Mouse (Mus musculus): Measurements from ENCODE around the gene Tmem253.

Tmem253 gene

DNA sequence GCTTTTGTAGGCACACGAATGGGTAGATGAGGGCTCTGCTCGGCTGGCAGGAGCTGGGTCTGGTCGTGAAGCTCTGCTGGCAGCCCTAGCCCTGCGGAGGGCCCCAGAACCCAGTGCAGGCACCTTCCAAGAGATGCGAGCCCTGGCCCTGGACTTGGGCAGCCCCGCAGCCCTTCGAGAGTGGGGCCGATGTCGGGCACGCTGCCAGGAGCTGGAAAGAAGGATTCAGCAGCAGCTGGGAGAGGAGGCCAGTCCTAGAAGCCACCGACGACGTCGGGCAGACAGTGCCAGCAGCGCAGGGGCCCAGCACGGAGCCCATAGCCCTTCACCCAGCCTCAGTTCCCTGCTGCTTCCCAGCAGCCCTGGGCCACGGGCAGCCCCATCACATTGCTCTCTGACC, 18.6 kb upstream of the Tmem253 start:
- no peak for TF ChIP-seq GATA4 (IDR thresholded peaks at IDR 0.05; ENCODE audit: insufficient replicate concordance, low read length)

DNA sequence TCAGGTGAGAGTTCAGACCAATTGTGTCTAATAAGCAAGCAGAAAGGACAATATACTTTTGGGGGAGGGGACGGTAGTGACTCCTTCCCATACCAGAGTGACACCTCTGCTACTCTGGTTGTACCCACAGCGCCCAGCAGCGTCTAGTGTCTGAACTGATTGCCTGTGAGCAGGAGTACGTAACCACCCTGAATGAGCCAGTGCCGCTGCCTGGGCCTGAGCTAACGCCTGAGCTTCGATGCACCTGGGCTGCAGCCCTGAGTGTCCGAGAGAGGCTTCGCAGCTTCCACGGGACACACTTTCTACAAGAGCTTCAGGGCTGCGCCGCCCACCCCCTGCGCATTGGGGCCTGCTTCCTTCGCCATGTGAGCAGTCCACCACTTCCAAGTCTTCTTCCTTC, 18.0 kb upstream of the Tmem253 start:
- TF ChIP-seq GATA4 (IDR thresholded peaks at IDR 0.05; ENCODE audit: insufficient replicate concordance, low read length): no peak

DNA sequence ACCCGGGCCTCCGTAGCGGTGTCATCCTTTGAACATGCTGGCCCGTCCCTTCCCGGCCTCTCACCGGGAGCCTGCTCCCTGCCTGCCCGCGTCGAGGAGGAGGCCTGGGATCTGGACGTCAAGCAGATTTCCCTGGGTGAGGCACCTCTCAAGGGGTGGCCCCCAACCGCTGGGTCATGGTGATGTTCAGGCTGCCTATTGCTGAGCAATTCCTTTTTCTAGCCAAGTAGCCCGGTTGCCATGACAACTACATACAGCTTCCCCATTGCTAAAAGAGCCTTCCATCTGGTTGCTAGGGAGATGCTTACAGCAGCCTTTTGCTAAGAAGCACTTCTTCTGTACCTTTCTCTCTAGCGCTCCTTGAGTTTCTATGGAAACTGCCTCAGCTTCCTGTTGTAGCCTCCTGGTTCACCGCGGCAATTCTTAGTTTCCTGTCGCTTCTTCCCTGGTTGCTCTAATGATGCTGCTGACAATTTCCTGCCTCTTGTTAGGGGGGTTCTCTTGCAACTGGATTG, 11.4 kb upstream of the Tmem253 start:
- no peak for TF ChIP-seq GATA4 (IDR thresholded peaks at IDR 0.05; ENCODE audit: insufficient replicate concordance, low read length)

DNA sequence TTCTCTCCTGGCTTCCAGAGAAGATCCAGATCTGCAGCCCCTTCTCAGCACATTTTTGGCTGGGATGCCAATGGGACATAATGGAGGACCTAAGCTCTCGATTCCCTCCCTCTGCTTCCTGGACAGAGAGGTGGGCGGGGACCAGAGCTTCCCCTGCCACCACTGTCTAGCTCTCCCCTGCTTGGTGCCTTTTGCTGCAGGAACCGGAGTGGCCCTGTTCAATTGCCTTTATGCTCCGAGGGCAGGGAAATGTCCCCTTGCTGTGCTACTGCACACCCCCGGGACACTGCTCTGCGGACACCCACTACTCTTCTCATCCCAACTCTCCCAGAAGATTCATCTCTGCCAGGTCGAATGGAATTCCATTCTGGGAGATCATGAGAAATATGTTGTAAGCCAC, 10.3 kb upstream of the Tmem253 start:
- TF ChIP-seq GATA4 (IDR thresholded peaks at IDR 0.05; ENCODE audit: insufficient replicate concordance, low read length): no peak

DNA sequence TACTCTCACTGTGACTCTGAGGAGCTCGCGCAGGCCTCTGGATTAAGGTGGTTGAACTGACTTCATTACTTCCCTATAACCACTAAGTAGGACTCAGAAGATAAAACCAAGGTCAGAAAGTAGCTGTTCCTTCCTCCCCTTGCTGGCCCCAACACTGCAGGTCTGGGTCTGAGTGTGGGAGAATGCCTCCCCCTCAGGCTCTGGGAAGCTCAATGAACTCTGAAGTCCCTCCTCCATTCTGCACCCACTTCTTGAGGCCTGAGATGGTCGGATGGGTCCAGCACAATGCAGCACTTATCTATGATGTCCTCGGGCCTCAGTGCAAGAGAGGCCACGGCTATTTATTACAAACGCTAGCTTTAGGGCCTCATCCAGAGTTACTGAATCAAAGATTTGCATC, 9.8 kb upstream of the Tmem253 start:
- no peak for TF ChIP-seq GATA4 (IDR thresholded peaks at IDR 0.05; ENCODE audit: insufficient replicate concordance, low read length)

DNA sequence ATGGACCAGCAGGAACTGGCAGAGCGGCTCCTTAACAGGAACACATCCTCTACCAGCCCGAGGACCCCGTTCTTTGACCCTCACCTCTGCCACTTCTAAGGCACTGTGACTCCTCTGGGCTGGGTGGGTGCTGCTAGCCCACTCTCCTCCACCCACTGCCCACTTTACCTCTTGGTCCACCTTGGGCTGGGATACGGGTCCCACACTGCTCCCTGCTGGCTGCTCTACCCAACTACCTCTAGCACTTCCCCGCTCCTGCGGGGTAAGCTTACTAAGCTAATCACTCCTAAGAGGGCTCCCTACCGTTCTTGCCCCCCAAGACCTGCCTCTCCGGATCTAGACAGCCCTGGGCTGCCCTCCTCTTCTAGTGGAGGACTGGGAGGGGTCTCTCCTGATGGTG, 9.2 kb upstream of the Tmem253 start:
- TF ChIP-seq GATA4 (IDR thresholded peaks at IDR 0.05; ENCODE audit: insufficient replicate concordance, low read length): no peak

DNA sequence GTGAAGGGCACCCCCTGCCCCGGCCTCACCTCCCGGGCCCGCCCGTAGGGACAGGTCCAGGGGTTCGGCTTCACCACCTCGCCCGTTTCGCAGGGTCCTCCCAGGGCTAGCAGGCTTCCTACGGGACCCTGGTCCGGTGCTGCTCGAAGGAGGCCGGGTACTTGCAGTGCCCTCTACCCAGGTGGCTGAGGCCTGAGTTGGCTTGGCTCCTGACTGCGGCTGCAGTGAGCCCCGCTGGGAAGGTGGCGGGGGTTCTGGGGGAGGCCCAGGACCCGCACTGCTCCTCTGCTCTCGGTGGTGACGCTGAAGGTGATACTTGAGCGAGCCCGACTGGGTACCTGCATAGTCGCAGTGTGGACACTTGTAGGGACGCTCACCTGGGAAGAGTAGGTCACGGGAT, 8.7 kb upstream of the Tmem253 start:
- TF ChIP-seq GATA4 (IDR thresholded peaks at IDR 0.05; ENCODE audit: insufficient replicate concordance, low read length): no peak

DNA sequence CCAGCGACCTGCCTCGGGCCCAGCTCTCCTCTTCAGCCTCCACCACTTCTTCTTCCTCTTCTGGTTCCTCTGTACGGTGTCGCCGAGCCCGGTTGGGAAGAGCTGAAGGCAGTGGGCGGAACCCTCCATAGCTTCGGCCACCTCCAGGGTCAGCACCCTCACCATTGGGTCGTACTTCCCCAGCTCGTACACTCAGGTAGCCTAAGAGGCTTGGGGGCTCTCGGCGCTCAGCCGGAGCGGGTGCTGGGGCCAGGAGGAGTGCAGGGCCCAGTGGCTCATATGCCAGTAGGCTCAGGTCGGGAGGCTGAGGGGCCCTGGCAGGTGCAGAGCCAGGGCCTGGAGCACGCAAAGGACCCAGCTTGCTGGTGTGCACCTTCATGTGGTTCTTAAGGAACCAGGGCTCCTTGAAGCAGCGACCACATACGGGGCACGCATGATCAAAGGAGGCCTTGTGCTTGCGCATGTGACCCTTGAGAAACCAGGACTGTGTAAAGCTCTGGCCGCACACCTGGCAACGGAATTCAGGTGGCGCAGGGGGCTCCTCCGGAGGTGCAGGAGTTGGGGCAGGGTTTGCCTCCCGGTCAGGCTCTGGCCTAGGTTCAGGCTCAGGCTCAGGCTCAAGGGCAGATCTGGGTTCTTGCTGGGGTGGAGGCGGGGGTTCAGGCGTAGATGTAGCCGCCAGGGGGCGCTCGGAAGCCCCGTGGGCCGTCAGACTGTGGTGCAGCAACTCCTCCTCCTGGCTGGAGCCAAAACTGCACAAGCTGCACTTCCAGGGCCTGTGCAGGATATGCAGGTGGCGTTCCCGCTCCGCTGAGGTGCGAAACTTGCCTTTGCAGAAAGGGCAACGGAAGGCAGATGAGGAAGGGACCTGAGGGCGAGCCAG, 6.9 kb upstream of the Tmem253 start:
- no peak for TF ChIP-seq GATA4 (IDR thresholded peaks at IDR 0.05; ENCODE audit: insufficient replicate concordance, low read length)

DNA sequence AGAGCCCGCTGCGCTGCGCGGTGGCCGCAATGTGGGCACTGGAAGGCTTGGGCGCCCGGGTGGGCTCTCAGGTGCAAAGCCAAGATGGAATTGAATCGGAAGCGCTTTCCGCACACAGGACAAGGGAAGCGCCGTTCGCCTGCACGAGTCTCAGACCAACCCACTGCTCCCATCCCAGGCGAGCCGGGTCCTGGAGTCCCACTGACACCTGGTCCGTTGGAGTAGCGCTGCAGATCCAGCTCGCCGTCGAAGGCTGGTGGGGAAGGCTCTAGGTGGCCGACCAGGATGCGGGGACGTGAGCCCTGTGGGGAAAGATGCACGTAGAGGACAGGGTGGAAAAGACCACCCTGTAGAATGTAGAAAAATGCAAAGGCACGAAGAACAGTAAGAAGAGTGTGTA, 6.1 kb upstream of the Tmem253 start:
- TF ChIP-seq GATA4 (IDR thresholded peaks at IDR 0.05; ENCODE audit: insufficient replicate concordance, low read length): no peak

DNA sequence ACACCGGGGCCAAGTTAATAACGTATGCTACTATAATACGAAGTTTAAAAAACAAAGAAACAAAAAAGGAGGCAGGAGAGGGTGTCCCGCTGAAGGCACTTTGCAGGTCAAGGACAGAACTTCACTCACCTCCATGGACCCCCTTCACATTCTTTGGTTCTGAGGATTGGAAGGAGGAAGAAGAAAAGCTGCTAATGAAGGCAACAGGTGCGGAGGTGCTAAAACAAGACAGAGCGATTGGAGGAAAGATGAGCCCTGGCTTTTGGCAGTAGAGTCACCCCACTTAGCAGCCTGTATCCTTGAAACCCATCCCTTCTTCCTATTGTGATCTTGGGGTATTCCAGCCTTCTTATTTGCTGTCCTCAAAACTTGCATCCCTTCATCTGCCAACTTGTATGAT, 5.6 kb upstream of the Tmem253 start:
- TF ChIP-seq GATA4 (IDR thresholded peaks at IDR 0.05; ENCODE audit: insufficient replicate concordance, low read length): no peak

DNA sequence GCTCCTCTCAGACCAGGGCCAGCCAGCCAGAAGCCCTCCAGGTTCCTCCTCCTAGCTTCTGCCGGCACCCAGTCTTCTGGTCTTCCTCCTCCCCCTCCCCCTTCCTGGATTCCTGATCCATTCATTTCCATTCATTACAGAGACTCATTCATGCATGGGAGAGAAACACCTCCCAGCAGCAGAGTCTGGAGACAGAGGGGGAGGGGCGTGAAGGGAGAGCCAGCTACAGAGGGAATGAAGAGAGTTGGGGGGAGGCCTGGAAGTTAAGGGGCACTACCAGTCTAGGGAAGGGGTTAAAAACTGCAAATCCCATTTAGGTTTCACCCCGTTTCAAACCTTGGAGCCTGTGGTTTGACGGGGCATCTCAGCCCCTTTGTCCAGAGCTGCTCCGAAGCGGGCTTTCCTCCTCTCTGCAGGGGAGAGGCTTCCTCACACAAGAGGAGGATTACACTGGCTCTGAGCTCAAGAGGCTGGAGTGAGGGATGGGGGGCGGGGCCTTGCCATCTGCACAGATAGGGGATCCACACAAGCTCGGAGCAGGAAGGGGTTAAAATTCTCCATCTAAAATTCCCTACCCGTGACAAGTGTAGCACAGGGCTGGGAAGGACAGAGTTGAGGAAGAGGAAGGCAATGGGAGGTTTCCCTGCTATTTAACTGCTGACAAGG, 4.9 kb upstream of the Tmem253 start:
- no peak for TF ChIP-seq GATA4 (IDR thresholded peaks at IDR 0.05; ENCODE audit: insufficient replicate concordance, low read length)

DNA sequence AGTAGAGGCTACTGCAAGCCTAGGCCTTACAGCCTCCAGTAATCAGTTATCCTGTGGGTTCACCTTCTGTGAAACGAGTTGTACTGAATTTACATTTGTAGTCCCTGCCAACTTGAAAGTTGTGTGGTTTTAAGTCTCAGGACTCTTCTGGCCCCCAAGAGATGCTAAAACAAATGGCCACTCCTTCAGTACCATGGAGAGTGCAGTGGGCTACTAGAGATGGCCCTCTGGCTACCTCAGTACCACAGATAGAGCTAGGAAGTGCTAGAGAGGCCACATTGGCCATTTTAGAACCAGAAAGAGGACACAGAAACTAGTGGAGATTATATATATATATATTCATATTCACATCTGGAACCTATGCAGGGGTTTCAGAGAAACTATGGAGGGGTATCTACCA, 3.8 kb upstream of the Tmem253 start:
- no peak for TF ChIP-seq GATA4 (IDR thresholded peaks at IDR 0.05; ENCODE audit: insufficient replicate concordance, low read length)

DNA sequence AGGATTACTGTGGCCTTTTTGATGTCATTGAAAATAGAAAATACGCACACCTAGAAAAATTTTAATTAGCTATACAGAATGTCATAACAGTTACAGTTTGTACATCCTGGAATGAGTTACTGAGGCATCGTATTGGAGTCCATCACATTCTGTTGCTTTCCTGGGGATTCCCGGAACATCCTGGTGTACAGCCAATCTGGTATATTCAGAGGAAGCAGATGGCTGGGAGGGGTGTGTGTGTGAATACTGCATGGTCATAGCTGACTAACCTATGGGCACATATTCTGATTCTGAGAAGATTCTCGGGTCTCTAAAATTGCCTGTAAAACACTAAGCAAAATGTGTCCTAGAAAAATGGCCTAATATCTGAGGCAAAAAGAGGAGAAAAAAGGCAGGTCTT, 3.4 kb upstream of the Tmem253 start:
- TF ChIP-seq GATA4 (IDR thresholded peaks at IDR 0.05; ENCODE audit: insufficient replicate concordance, low read length): no peak

DNA sequence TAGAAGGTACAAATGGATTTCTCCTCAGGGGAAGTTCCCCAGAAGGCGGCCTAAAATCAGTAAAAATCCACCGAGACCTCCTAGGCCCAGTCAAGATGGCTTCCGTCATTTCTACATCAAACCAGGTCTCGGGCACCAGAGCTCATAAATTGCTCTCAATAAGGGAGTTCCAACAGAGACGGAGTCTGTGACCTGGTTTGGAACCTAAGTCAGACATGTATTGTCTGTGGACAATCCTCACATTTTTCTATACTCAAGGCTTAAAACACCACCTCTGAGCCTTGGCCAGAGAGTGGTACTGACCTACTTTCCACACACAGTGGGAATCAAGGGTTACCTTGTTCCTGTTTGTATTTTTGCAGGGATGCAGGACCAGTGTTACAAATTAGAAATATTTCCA, 2.9 kb upstream of the Tmem253 start:
- no peak for TF ChIP-seq GATA4 (IDR thresholded peaks at IDR 0.05; ENCODE audit: insufficient replicate concordance, low read length)

DNA sequence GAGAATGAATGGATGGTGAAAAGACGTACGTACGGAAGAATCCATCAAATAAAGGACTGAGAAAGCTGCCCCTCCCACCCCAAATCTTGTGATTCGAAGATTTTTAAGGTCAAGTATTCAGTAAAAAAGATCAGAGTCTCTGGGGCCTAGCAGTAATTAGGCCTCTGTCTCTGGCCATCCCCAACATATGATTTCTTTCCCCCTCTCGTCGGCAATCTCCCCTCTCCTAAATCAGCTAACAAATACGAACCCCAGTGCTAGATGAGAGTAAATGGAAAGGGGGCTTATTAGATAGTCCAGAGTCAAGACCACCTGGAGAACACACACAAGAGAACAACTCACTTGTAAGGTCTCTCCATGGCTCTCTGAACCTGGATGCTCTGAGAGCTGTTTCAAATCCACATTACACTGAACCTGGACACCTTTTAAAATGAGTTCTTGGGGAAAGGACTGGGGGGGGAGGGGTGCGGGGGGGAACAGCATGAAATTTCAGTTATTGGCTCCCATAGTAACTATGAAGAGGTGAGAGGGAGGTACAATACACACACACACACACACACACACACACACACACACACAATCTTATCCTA, 2.3 kb upstream of the Tmem253 start:
- no peak for TF ChIP-seq GATA4 (IDR thresholded peaks at IDR 0.05; ENCODE audit: insufficient replicate concordance, low read length)

DNA sequence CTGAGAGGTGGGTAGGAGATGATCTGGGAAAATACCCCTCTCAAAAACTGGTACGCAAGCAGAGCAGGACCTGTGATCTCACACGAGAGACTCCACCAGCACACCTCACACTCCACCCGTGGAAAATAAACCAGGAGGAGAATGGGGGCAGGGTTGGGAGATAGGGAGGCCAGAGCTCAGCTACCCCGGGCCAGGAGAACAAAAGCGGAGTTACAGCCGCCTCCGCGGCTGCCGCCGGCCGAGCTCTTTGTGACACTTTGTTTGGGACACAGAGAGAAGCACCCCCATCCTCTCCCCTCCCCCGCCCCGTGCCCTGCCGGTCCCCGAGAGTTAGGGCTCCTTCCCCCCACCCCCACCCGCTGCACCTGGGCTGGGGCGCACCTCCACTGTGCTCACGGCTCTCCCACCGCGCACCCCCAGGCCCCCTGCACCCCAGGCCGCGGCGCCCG, 1.7 kb upstream of the Tmem253 start:
- TF ChIP-seq GATA4 (IDR thresholded peaks at IDR 0.05; ENCODE audit: insufficient replicate concordance, low read length): no peak
